8 mouse cellular contexts compared by ENCODE assay signal in genomic region chr7:98656531-98657221, GRCm38 (mm10). TPM values are rescaled to one million over a fixed set of nuclear protein-coding genes. Genes with fewer than 3 reads are reported as not detected.
DNase-seq lines count a peak whose midpoint lies in the region; ATAC-seq lines count a peak whose summit lies in the region.

Gene Emsy (minus strand): TSS chr7:98656783.

- peak; percentile 97 for DNase-seq in adipocyte (ENCODE audit: low spot score)
- peak; percentile 99 for DNase-seq in embryo, embryonic 10 days (ENCODE audit: low spot score)
- peak; percentile 84 for DNase-seq in gastrocnemius, postnatal 10 days
- DNase-seq in induced T-regulatory cell, adult 2 months (ENCODE audit: low read depth): peak; percentile 97
- DNase-seq in left cerebral cortex, adult 9 months (ENCODE audit: low spot score in 2 of 2): peak; percentile 98 to 99
- peak; percentile 88 for DNase-seq in right cerebral cortex, postnatal 14 days
- DNase-seq in urinary bladder, postnatal 4 days (ENCODE audit: low spot score in 2 of 2): peak; percentile 91

- ATAC-seq in megakaryocyte progenitor cell, adult 5-6 weeks (replicated peaks; ENCODE audit: poor library complexity): peak; percentile 91

RNA-seq across cellular contexts. Expression of gene Emsy, which starts in this region (rescaled TPM):
- total RNA-seq in gastrocnemius, postnatal 10 days (2021): 10 to 100 TPM; 18.4 to 26.6 TPM
- 69.1 and 83.8 TPM in 2 replicates for total RNA-seq in megakaryocyte progenitor cell, adult 5-6 weeks (2015)
- 23.5 and 26.0 TPM in 2 replicates for total RNA-seq in megakaryocyte progenitor cell, adult 5-6 weeks (2017)

Comparison
In these comparisons a context has a peak if more than half of its experiments do, and no peak if none do; other contexts are left out.
1. Peak in every context shown above with its lines: DNase-seq and ATAC-seq.